Mouse (Mus musculus): ENCODE results near the gene Fyn. TPM values are rescaled to one million over a fixed set of nuclear protein-coding genes. Genes with fewer than 3 reads are reported as not detected.

Fyn gene
- polyA plus RNA-seq, 1 experiment from 2014 or later, result 21.3 TPM

DNA sequence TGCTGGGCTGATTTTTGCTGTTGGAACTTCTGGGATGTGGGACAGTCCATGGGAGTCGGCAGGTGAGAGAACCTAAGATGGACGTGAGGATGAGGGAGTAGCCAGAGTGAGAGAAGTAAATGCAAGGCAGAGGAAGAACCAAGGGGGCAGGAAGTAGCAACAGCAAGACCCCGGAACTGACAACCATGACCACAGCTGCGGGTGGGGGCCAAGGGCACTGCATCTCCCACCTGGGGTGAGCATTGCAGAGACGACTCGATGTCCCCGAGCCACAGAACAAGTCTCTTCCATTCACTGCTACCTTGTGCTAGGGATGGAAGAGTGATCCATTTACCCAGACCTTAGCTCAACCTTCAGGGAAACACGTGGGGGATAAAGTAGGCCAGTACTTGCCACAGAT lies 146.3 kb downstream of the Fyn start:
- no peak overlapping the region for H3K4me2 ChIP-seq (replicated peaks)
- H3K27ac ChIP-seq, result no peak overlapping the region
- H3K36me3 ChIP-seq, result peaks cover 4% of the 10 kb centered on the region
- H3K4me3 ChIP-seq (replicated peaks), result no peak overlapping the region
- no peak for ATAC-seq
- 93% methylated on average over 8 of the region's 8 CpGs for WGBS
- H3K9me3 ChIP-seq, result no peaks in the 10 kb centered on the region
- H3K9ac ChIP-seq, result no peak overlapping the region
- 0 out of 2 replicates have a peak, but pooled peaks cover 13% of the 10 kb centered on the region for H3K4me1 ChIP-seq (replicated peaks)
- H3K27me3 ChIP-seq (replicated peaks), result no peaks in the 10 kb centered on the region

DNA sequence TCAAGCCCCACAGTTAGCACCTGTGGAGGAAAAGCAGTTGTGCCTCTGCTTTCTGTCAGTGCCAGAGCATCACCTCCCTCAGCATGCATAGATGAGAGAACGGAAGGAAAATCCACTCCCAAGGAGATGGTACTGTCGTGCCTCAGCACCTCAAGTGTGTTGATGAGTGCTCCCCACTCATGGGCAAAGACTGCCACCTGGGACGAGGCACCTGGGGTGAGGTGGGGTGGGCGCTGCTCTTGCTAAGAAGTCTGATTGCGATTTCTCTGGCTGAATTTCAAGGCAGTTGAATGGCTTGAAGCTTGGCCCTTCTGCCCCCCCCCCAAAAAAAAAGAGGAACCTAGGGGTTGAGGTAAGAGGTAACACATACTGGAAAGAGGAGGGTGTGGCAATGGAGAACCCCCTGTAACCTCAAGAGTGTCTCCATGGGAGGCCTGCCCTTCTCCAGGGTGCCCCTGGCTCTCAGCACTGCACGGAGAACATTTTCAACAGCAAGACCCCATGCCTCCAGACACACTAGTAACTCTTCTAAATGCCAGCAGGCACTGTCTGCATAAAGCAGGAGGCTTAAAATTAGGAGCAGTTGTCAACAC lies 148.0 kb downstream of the Fyn start:
- ATAC-seq, result no peak
- Histone ChIP-seq H3K27ac (no peak overlapping the region), H3K36me3 (peaks cover 4% of the 10 kb centered on the region), H3K9ac (no peak overlapping the region), H3K4me1 (replicated peaks) (peaks cover 6% of the 10 kb centered on the region), H3K9me3 (no peaks in the 10 kb centered on the region), H3K4me2 (replicated peaks) (no peak overlapping the region), H3K27me3 (replicated peaks) (no peaks in the 10 kb centered on the region), H3K4me3 (replicated peaks) (no peak overlapping the region)
- WGBS, result 83% methylated on average over 6 of the region's 6 CpGs

DNA sequence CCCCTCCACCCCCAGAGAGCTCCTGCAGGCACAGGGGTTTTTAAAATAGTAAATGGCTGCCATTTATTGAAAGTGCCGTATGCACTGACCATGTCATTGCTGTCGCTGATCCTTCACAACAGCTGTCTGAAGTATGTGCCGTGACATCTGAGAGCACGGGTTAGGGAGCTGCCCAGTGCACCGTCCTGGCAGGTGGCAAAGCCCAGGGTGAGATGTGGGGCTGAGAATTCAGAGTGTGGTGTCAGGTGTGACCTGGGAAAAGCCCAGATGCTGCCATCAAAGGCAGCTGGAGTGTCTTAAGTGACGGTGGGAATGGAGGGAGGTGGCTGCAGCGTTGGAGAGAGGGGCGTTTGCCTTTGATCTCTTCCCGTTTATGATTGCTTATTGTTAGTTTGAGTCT lies 148.7 kb downstream of the Fyn start:
- WGBS, result 66% methylated on average over 9 of the region's 9 CpGs
- no peak overlapping the region for H3K4me3 ChIP-seq (replicated peaks)
- no peak for ATAC-seq

DNA sequence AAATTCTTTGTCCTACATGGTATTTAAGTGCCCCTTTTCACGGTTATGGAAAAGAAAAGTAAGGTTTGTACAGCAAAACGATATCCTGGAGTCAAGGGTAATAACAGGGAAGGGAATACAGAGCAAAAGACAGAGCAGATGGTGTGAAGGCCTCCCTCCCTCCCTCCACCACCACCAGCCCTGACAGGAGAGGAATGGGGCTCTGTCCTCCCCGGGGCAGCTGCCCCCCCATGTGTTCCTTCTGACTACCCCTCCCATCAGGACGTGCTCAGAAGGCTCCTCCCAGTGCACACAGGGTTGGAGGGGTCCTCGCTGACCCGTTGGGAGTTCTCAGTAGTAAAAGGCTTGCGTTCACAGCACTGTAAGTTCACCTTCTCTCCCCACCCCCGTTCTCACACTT lies 149.6 kb downstream of the Fyn start:
- no peak for ATAC-seq
- WGBS, result 60% methylated on average over 8 of the region's 8 CpGs
- H3K9me3 ChIP-seq, result no peaks in the 10 kb centered on the region
- H3K4me1 ChIP-seq (replicated peaks), result peaks cover 10% of the 10 kb centered on the region
- H3K27me3 ChIP-seq (replicated peaks), result no peaks in the 10 kb centered on the region
- no peak overlapping the region for H3K4me3 ChIP-seq (replicated peaks)
- no peak overlapping the region for H3K4me2 ChIP-seq (replicated peaks)
- no peak overlapping the region for H3K9ac ChIP-seq
- H3K27ac ChIP-seq, result no peak overlapping the region
- peaks cover 4% of the 10 kb centered on the region for H3K36me3 ChIP-seq

More for the DNA sequence above, 148.7 kb downstream of the Fyn start:
- peaks cover 4% of the 10 kb centered on the region for H3K36me3 ChIP-seq
- H3K9ac ChIP-seq, result no peak overlapping the region
- H3K27ac ChIP-seq, result no peak overlapping the region
- no peaks in the 10 kb centered on the region for H3K9me3 ChIP-seq
- H3K4me1 ChIP-seq (replicated peaks), result peaks cover 8% of the 10 kb centered on the region
- H3K4me2 ChIP-seq (replicated peaks), result no peak overlapping the region
- no peaks in the 10 kb centered on the region for H3K27me3 ChIP-seq (replicated peaks)

DNA sequence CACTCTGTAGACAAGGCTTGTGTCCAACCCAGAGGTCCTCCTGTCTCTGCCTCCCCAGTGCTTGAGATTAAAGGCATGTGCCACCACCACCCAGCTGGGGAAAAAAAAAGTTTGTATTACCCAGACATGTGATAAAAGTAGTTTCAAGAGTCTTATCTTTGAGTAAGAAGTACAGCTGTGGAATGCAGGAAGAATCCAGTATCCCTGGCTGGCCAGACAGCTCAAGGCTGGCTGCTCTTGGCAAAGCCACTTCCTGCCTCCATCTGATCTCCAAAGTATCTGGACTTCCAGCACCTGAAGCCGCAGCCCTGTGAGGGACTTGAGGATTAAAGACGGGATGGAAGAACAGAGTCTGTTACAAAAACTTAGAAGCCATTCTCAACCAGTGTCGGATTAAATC lies 150.2 kb downstream of the Fyn start:
- H3K4me1 ChIP-seq (replicated peaks), result peaks cover 13% of the 10 kb centered on the region
- peaks cover 4% of the 10 kb centered on the region for H3K36me3 ChIP-seq
- no peak overlapping the region for H3K9ac ChIP-seq
- ATAC-seq, result no peak
- H3K27me3 ChIP-seq (replicated peaks), result no peaks in the 10 kb centered on the region
- no peaks in the 10 kb centered on the region for H3K9me3 ChIP-seq
- no peak overlapping the region for H3K27ac ChIP-seq
- 81% methylated on average over 3 of the region's 3 CpGs for WGBS
- H3K4me2 ChIP-seq (replicated peaks), result no peak overlapping the region
- H3K4me3 ChIP-seq (replicated peaks), result no peak overlapping the region

DNA sequence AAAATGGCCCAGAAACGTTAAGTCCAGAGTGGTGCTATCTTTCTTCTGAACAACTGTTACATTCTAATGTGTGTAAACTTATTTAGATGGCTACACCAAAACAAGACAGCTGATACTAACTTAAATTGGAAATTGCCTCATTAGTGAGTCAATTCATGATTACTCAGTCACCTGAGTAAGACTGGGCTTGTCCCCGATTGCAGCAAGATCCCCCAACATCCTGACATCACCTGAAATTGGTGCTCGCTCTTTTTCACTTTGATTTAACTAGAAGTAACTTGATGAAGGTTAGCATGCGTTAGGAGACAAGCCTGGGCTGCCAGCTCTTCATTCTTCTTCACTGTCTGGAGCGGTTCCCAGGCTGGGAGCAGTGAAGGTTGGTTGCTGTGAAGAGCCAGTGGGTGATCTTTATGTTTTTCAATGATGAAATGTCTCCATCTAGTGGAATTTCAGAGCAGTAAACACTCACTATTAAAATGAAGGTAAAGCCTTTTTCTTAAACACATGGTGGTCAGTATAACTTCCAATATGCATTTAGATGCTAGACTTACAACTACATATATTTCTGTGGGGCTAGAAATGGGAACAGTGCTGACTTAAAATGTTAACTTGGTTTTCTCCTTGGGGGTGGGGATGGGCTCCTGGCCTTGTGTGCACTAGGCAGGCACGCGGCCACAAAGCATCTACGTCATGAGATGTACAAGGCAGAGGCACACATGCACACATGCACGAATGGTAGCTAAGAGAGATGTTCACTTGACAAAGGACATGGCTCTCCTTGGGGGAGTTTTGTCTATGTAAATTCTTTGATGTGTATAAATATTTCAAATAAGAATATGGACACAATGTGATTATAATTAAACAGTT lies 151.7 kb downstream of the Fyn start:
- no peaks in the 10 kb centered on the region for H3K9me3 ChIP-seq
- no peak overlapping the region for H3K9ac ChIP-seq
- ATAC-seq, result peak; percentile 69
- peaks cover 4% of the 10 kb centered on the region for H3K36me3 ChIP-seq
- peaks cover 13% of the 10 kb centered on the region for H3K4me1 ChIP-seq (replicated peaks)
- no peaks in the 10 kb centered on the region for H3K27me3 ChIP-seq (replicated peaks)
- H3K4me2 ChIP-seq (replicated peaks), result no peak overlapping the region
- 54% methylated on average over 9 of the region's 9 CpGs for WGBS
- H3K4me3 ChIP-seq (replicated peaks), result no peak overlapping the region
- no peak overlapping the region for H3K27ac ChIP-seq

DNA sequence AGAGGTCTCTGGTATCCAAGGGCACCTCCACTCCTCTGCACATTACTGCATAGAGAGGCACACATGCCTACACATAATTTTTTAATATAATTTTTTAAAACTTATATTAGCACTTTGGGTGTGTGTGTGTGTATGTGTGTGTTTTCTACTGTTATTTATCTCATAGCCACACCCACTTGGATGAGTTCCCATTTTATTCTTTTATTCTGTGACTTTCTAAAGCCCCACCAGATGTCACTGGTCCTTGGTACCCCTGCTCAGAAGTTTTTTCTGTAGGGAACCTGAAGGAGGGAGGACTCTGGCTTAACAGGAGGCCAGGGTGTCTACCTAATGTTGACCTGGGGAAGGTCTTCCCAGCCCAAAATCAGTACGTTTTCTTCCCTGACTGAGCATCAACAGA lies 152.7 kb downstream of the Fyn start:
- 45% methylated on average over 1 of the region's 1 CpGs for WGBS
- Histone ChIP-seq H3K9ac (no peak overlapping the region), H3K4me1 (replicated peaks) (peaks cover 13% of the 10 kb centered on the region), H3K9me3 (no peaks in the 10 kb centered on the region), H3K4me3 (replicated peaks) (no peak overlapping the region), H3K27ac (no peak overlapping the region), H3K4me2 (replicated peaks) (no peak overlapping the region), H3K27me3 (replicated peaks) (no peaks in the 10 kb centered on the region), H3K36me3 (no peaks in the 10 kb centered on the region)
- ATAC-seq, result no peak

DNA sequence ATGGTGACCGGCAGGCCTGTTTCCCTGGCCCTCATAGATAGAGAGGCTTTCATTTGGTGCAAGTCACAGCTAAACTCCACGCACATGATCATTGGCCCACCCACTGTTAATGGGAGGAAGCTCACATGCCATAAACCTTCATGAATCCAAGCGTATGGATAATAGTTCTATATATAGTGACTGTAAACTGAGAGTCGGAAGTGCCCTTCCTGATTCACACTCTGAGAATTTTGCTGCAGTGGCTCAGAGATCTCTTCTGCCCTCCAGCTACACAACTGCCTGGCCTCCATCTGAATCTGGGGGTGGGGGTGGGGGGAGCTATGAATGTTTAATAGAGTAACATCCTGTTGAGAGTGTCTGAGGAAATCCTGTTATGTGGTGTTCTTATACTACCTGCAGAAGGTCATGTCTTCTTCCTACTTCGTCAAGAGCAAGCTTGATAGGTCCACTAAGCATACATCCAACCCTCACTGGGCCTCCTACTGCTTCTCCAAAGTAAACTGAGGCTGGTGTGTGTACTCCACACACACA lies 153.3 kb downstream of the Fyn start:
- 0 out of 2 replicates have a peak, but pooled peaks have one; percentile 10 for ATAC-seq
- 56% methylated on average over 5 of the region's 5 CpGs for WGBS
- no peaks in the 10 kb centered on the region for H3K27me3 ChIP-seq (replicated peaks)
- H3K9me3 ChIP-seq, result no peaks in the 10 kb centered on the region
- H3K36me3 ChIP-seq, result no peaks in the 10 kb centered on the region
- H3K4me1 ChIP-seq (replicated peaks), result peaks cover 16% of the 10 kb centered on the region
- no peak overlapping the region for H3K4me2 ChIP-seq (replicated peaks)
- H3K27ac ChIP-seq, result no peak overlapping the region
- no peak overlapping the region for H3K4me3 ChIP-seq (replicated peaks)
- H3K9ac ChIP-seq, result no peak overlapping the region

DNA sequence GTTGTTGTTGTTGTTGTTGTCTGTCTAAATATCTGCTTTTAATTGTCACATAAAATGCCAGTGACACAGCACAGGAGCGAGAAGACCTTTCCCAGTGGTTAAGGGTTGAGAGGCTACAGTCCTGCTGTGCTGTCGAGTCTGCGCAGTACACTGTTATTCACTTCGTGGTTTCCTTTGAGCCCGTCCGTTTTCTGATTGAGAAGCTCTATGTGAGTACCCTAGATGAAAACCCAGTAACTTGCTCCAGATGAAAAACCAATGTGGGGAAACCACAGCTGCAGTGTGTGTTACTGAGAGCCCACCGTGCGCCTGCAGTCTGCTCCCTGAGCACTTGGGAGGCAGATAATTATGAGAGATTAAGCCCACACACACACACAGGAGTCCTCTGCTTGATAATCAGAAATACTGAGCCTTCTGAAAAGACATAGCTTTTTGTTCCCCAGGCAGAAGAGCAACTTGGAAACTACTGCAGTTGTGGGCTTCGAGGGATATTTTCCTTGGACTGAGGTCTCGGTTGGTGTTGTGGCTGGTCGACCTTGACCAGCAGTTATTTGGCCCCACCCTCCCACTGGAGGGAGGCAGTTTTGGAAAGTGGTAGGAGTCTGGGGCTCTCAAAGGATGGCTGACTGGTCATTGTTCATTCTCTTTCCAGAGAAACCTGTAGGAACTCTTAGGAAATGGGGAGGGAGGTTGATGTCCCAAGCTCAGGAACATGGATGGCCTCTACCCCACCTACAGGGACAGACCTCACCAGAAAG lies 154.4 kb downstream of the Fyn start:
- Histone ChIP-seq H3K9ac (no peak overlapping the region), H3K9me3 (no peaks in the 10 kb centered on the region), H3K4me1 (replicated peaks) (peaks cover 20% of the 10 kb centered on the region), H3K36me3 (no peaks in the 10 kb centered on the region), H3K27me3 (replicated peaks) (no peaks in the 10 kb centered on the region), H3K4me2 (replicated peaks) (no peak overlapping the region), H3K4me3 (replicated peaks) (no peak overlapping the region), H3K27ac (no peak overlapping the region)
- 70% methylated on average over 11 of the region's 11 CpGs for WGBS
- no peak for ATAC-seq

DNA sequence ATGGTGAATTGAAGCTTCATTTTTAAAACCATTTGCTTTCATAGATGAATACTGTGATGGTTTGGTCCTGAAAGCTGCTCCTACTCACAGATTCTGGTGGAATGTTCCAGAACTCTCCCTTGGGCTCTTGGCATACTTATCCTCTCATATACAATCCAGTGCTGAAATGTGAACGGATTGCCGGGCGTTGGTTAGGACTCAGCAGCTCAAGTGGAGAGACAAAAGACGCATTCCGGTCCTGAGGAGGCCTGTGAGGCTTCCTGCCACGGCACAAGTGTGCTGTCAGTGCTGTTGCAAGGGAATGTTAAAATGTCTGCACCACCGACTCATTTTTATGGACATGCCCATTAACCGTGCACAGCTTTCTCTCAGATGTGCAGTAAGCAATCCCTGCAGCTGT lies 155.7 kb downstream of the Fyn start:
- no peak for ATAC-seq
- 47% methylated on average over 8 of the region's 8 CpGs for WGBS
- no peaks in the 10 kb centered on the region for H3K27me3 ChIP-seq (replicated peaks)
- H3K4me3 ChIP-seq (replicated peaks), result no peak overlapping the region
- no peaks in the 10 kb centered on the region for H3K36me3 ChIP-seq
- H3K4me1 ChIP-seq (replicated peaks), result peaks cover 17% of the 10 kb centered on the region
- no peak overlapping the region for H3K4me2 ChIP-seq (replicated peaks)
- no peaks in the 10 kb centered on the region for H3K9me3 ChIP-seq
- peak overlapping the region; percentile 29 for H3K27ac ChIP-seq
- no peak overlapping the region for H3K9ac ChIP-seq

DNA sequence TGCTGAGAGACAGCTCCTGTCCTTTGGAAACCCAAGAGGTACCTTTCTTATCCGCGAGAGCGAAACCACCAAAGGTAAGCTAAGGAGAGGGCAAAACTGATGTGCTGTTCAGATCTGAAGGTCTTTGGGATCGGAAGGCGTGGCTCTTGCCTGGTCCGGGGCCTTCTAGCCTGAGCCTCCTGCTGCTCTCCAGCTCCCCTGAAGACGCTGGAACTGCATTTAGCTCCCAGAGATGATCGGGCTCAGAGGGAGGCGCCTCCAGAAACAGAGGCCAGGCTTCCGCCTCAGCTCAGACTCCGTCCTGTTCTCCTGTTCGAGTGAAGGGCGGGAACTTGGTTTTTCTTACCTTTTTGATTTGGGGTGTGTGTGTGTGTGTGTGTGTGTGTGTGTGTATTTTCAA lies 156.8 kb downstream of the Fyn start:
- Histone ChIP-seq H3K4me1 (replicated peaks) (peaks cover 17% of the 10 kb centered on the region), H3K27ac (no peak overlapping the region), H3K27me3 (replicated peaks) (no peaks in the 10 kb centered on the region), H3K4me2 (replicated peaks) (no peak overlapping the region), H3K36me3 (no peaks in the 10 kb centered on the region), H3K9ac (no peak overlapping the region), H3K4me3 (replicated peaks) (no peak overlapping the region), H3K9me3 (no peaks in the 10 kb centered on the region)
- 89% methylated on average over 13 of the region's 13 CpGs for WGBS
- no peak for ATAC-seq

DNA sequence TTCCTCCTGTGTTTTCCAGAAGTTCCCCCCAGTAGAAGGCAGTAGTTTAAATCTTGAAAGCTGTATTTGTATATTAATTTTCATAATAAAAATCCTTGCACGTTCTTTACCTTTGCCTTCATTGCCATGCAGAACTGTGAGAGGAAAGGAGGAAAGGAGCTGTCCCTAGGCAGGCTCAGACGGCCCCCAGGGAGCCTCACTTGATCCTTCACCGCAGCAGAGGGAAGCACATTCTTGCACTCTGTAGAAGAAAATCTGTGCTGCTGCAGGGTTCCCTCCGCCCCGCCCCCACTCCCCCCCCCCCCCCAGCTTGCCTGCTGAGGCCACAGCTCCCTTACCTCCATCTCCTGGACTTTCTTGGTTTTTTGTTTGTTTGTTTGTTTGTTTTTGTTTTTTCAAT lies 158.5 kb downstream of the Fyn start:
- WGBS, result 24% methylated on average over 5 of the region's 5 CpGs
- no peak overlapping the region for H3K4me3 ChIP-seq (replicated peaks)
- H3K4me1 ChIP-seq (replicated peaks), result peaks cover 12% of the 10 kb centered on the region; the same call in 1 of the 2 replicates
- H3K27me3 ChIP-seq (replicated peaks), result no peaks in the 10 kb centered on the region
- no peak overlapping the region for H3K27ac ChIP-seq
- H3K9me3 ChIP-seq, result no peaks in the 10 kb centered on the region
- no peak overlapping the region for H3K4me2 ChIP-seq (replicated peaks)
- ATAC-seq, result no peak
- H3K9ac ChIP-seq, result no peak overlapping the region
- no peaks in the 10 kb centered on the region for H3K36me3 ChIP-seq
